Mouse (Mus musculus) heart, adult 2 months (tissue): ENCODE measurements at regions not wholly inside any gene's neighbourhood (a gene's known extent, or its start where the extent isn't known, plus 50 kb on each side); places are given as distances from the start of the nearest gene placed in this dataset.

Experiments
- CTCF ChIP-seq: fragments of 200-600 bp; IDR thresholded peaks from 2 replicates; pipeline ENCODE4 v1.8.1; 2022; ENCODE audit warnings: antibody characterized with exemption, mild to moderate bottlenecking, moderate library complexity
- EP300 ChIP-seq: fragments of 200-500 bp; IDR thresholded peaks from 2 replicates; pipeline ENCODE4 v1.6.1; 2011; ENCODE audit warnings: low read depth, low read length, control low read depth; ENCODE audit not compliant: insufficient read depth
- POLR2A ChIP-seq: fragments of 200-500 bp; IDR thresholded peaks from 2 replicates; pipeline ENCODE4 v1.6.1; 2011; ENCODE audit warnings: mild to moderate bottlenecking, low read depth, low read length, control low read depth; ENCODE audit not compliant: insufficient read depth

DNA sequence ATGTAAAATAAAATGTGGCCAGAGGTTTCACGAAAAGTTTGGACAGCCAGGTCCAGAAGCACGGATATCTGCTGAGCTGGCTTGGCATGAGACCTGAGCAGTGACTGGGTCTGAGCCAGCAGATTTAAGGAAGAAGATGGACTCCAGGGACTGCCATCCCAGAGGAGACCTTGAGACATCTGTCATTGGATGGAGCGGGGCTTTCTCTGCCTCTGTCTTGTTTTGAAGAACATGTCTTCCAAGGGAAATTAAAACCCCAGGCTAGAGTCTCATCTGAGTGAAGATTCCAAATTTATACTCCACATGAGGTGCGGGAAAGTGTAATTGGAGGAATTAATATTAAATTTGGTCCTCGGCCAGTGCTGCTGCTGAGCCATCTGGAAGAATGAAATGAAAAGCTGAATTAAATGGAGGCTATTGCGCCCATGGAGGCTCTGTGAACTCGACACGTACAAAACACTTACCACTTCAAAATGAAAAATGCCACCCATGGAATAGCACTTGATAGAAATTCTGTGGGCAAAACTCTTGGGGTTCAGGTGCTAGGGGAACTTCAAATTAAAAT is 129.8 kb upstream of the Adcy2 start:
- TF ChIP-seq CTCF (no peak), EP300 (no peak), POLR2A (no peak)
